9 mouse cellular contexts compared by ENCODE assay signal in the genomic region with DNA sequence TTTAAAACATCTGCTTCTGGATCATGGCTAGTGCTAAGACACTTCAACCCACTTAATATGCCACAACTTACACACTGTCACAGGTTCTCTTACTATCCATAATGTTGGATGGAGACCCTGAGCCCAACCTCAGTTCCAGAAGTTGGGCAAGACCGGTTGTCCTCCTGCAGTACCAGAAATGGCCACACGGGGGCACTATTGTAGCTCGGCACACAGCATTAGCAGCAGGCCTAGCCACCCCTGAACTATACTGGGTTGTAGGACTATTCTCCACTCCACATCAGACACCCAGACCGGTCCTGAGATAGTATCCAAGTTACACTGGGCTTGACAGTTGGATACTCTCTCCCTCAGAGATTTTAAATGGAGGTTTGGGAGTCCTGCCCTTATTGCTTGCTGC. TPM values are rescaled to one million over a fixed set of nuclear protein-coding genes. Genes with fewer than 3 reads are reported as not detected.
DNase-seq lines count a peak whose midpoint lies in the region; ATAC-seq and TF ChIP-seq lines count a peak whose summit lies in the region.
"Had no signal": no experiment of that assay in that cellular context is flagged by ENCODE, and none has a peak within 500 bp of the region (broad histone marks: within the 10 kb centered on the region; RNA-seq: fewer than 3 reads in every experiment).

No protein-coding gene starts in this region.

- ATAC-seq in embryonic facial prominence, embryonic 13.5 days (ENCODE audit: insufficient number of reproducible peaks, insufficient read depth, low FRiP score, low TSS enrichment, low read depth): peak; percentile 39; the same call in 1 of the 2 replicates
- ATAC-seq in limb, embryonic 12.5 days (ENCODE audit: insufficient number of reproducible peaks, insufficient read depth, low FRiP score, low TSS enrichment, low read depth): peak; percentile 48
- peak; percentile 79 for ATAC-seq in midbrain, embryonic 15.5 days (replicated peaks)
- ATAC-seq: Patski had no signal

- WGBS in embryonic facial prominence, embryonic 13.5 days: 1% methylated on average over 4 of the region's 4 CpGs
- 3% methylated on average over 4 of the region's 4 CpGs for WGBS in heart, adult 2 months
- WGBS in limb, embryonic 12.5 days: 2% methylated on average over 4 of the region's 4 CpGs
- 3% methylated on average over 4 of the region's 4 CpGs for WGBS in midbrain, embryonic 15.5 days
- WGBS in spleen, adult 2 months: 4% methylated on average over 4 of the region's 4 CpGs

- H3K4me3 ChIP-seq in embryonic facial prominence, embryonic 13.5 days: no peak overlapping the region
- H3K4me3 ChIP-seq in heart, adult 2 months: no peak overlapping the region
- H3K4me3 ChIP-seq in limb, embryonic 12.5 days (replicated peaks): no peak overlapping the region
- no peak overlapping the region for H3K4me3 ChIP-seq in midbrain, embryonic 15.5 days
- no peak overlapping the region for H3K4me3 ChIP-seq in spleen, adult 2 months (ENCODE audit: extremely low read depth, insufficient read depth, insufficient read length)

- TF ChIP-seq EP300 in heart, adult 2 months (IDR thresholded peaks at IDR 0.05; ENCODE audit: insufficient read depth, low read depth, low read length): peak; percentile 69; the same call in 1 of the 2 replicates

- DNase-seq in 3T3-L1 (ENCODE audit: low read depth, low spot score): peak; percentile 96
- DNase-seq in adrenal gland, postnatal 36 days: peak; percentile 82 to 84
- DNase-seq in heart, adult 2 months: peak; percentile 63 to 86
- peak; percentile 53 to 76 for DNase-seq in kidney, adult 8-10 months
- DNase-seq in spleen, adult 2 months (ENCODE audit: low read depth in 1 of 2, low spot score in 2 of 2): peak; percentile 15 to 58

- no peak overlapping the region for H3K27ac ChIP-seq in embryonic facial prominence, embryonic 13.5 days
- H3K27ac ChIP-seq in heart, adult 2 months: no peak overlapping the region
- no peak overlapping the region for H3K27ac ChIP-seq in limb, embryonic 12.5 days
- no peak overlapping the region for H3K27ac ChIP-seq in midbrain, embryonic 15.5 days
- no peak overlapping the region for H3K27ac ChIP-seq in spleen, adult 2 months (ENCODE audit: insufficient read depth, low read length)

- peaks cover 33% of the 10 kb centered on the region for H3K4me1 ChIP-seq in embryonic facial prominence, embryonic 13.5 days
- H3K4me1 ChIP-seq in heart, adult 2 months (ENCODE audit: control insufficient read depth, insufficient read depth, low read length): no peaks in the 10 kb centered on the region; the same call in 1 of the 2 replicates
- H3K4me1 ChIP-seq in limb, embryonic 12.5 days (replicated peaks): peaks cover 44% of the 10 kb centered on the region
- H3K4me1 ChIP-seq in midbrain, embryonic 15.5 days: peaks cover 15% of the 10 kb centered on the region
- H3K4me1 ChIP-seq in spleen, adult 2 months (ENCODE audit: control insufficient read depth, insufficient read depth, insufficient read length): no peaks in the 10 kb centered on the region

- peaks cover 3% of the 10 kb centered on the region; the same call in 1 of the 2 replicates for H3K27me3 ChIP-seq in embryonic facial prominence, embryonic 13.5 days
- H3K27me3 ChIP-seq in heart, adult 2 months (ENCODE audit: control insufficient read depth, insufficient read depth, low read length): no peaks in the 10 kb centered on the region; the same call in 1 of the 2 replicates
- peaks cover 9% of the 10 kb centered on the region; the same call in 1 of the 2 replicates for H3K27me3 ChIP-seq in limb, embryonic 12.5 days
- H3K27me3 ChIP-seq in midbrain, embryonic 15.5 days (replicated peaks): 0 out of 2 replicates have a peak, but pooled peaks cover 4% of the 10 kb centered on the region
- no peaks in the 10 kb centered on the region for H3K27me3 ChIP-seq in spleen, adult 2 months (ENCODE audit: control insufficient read depth, insufficient read depth, low read length)
- H3K27me3 ChIP-seq: Patski had no signal

- no peaks in the 10 kb centered on the region for H3K9me3 ChIP-seq in embryonic facial prominence, embryonic 13.5 days
- no peaks in the 10 kb centered on the region for H3K9me3 ChIP-seq in limb, embryonic 12.5 days
- no peaks in the 10 kb centered on the region for H3K9me3 ChIP-seq in midbrain, embryonic 15.5 days

- no peak overlapping the region for H3K9ac ChIP-seq in embryonic facial prominence, embryonic 13.5 days
- no peak overlapping the region for H3K9ac ChIP-seq in heart, adult 2 months (ENCODE audit: low read depth, low read length)
- no peak overlapping the region for H3K9ac ChIP-seq in limb, embryonic 12.5 days (replicated peaks)
- H3K9ac ChIP-seq in midbrain, embryonic 15.5 days: no peak overlapping the region

- H3K79me2 ChIP-seq in heart, adult 2 months (replicated peaks; ENCODE audit: control insufficient read depth, insufficient read depth, low read length): no peaks in the 10 kb centered on the region

- no peak for TF ChIP-seq POLR2A in heart, adult 2 months (IDR thresholded peaks at IDR 0.05; ENCODE audit: insufficient read depth, low read depth, low read length)
- TF ChIP-seq POLR2A in spleen, adult 2 months (IDR thresholded peaks at IDR 0.05; ENCODE audit: low read depth, low read length): no peak

- TF ChIP-seq CTCF in heart, adult 2 months (IDR thresholded peaks at IDR 0.05): no peak
- TF ChIP-seq CTCF in spleen, adult 2 months (IDR thresholded peaks at IDR 0.05; ENCODE audit: extremely low read depth, insufficient read depth, insufficient read length, insufficient replicate concordance): peak; percentile 92; the same call in 1 of the 2 replicates

- intact Hi-C loops in heart, adult 2 months (cut with DNase I): loop anchor here (1.0 to 5.0 kb wide), 3 partner anchors 62 to 333 kb away; no protein-coding TSS in a partner anchor

- no peak overlapping the region for H3K4me2 ChIP-seq in embryonic facial prominence, embryonic 13.5 days
- H3K4me2 ChIP-seq in limb, embryonic 12.5 days: no peak overlapping the region
- no peak overlapping the region for H3K4me2 ChIP-seq in midbrain, embryonic 15.5 days

- H3K36me3 ChIP-seq in embryonic facial prominence, embryonic 13.5 days: no peaks in the 10 kb centered on the region
- no peaks in the 10 kb centered on the region for H3K36me3 ChIP-seq in heart, adult 2 months (ENCODE audit: control insufficient read depth, insufficient read depth, low read length)
- no peaks in the 10 kb centered on the region for H3K36me3 ChIP-seq in limb, embryonic 12.5 days
- H3K36me3 ChIP-seq in midbrain, embryonic 15.5 days (replicated peaks): no peaks in the 10 kb centered on the region
- H3K36me3 ChIP-seq in spleen, adult 2 months (ENCODE audit: control insufficient read depth, insufficient read depth, low read length): no peaks in the 10 kb centered on the region

RNA-seq across cellular contexts. Expression of gene Crocc2, which starts 5.9 kb away (rescaled TPM):
- total RNA-seq in adrenal gland, postnatal 36 days (2021): under 1 TPM in 1 of 2 experiments, not detected in 1; 0.03 TPM
- polyA plus RNA-seq in embryonic facial prominence, embryonic 13.5 days (2015; fragmentation: Nextera tagmentation; extraction: Ambion mirVana): 0.04 and 0.08 TPM in 2 replicates
- under 1 TPM in 1 of 2 experiments, not detected in 1; 0.09 TPM for total RNA-seq in heart, adult 2 months (2021)
- polyA plus RNA-seq in heart, adult 2 months (2012; rRNA removed): 0.20 and 0.35 TPM in 2 replicates
- polyA plus RNA-seq in limb, embryonic 12.5 days (2016; fragmentation: Nextera tagmentation; extraction: Ambion mirVana): 0.27 and 0.33 TPM in 2 replicates
- 0.52 and 0.54 TPM in 2 replicates for polyA plus RNA-seq in midbrain, embryonic 15.5 days (2015; fragmentation: Nextera tagmentation; extraction: Ambion mirVana)
- 0.08 and 0.16 TPM in 2 replicates for polyA plus RNA-seq in spleen, adult 2 months (2012; rRNA removed)

RNA-seq across cellular contexts. Expression of gene 2310007B03Rik, which starts 13.7 kb away (rescaled TPM):
- total RNA-seq in adrenal gland, postnatal 36 days (2021): not detected
- 1.3 and 1.4 TPM in 2 replicates for polyA plus RNA-seq in embryonic facial prominence, embryonic 13.5 days (2015; fragmentation: Nextera tagmentation; extraction: Ambion mirVana)
- not detected for total RNA-seq in heart, adult 2 months (2021)
- polyA plus RNA-seq in heart, adult 2 months (2012; rRNA removed): 0.82 TPM in 1 of 2 replicates, not detected in the other
- polyA plus RNA-seq in limb, embryonic 12.5 days (2016; fragmentation: Nextera tagmentation; extraction: Ambion mirVana): 0.10 and 0.18 TPM in 2 replicates
- polyA plus RNA-seq in midbrain, embryonic 15.5 days (2015; fragmentation: Nextera tagmentation; extraction: Ambion mirVana): 0.14 and 0.32 TPM in 2 replicates
- not detected in 2 replicates for polyA plus RNA-seq in spleen, adult 2 months (2012; rRNA removed)
- polyA plus RNA-seq: Patski had no signal

RNA-seq across cellular contexts. Expression of gene Agxt, which starts 39.4 kb away (rescaled TPM):
- not detected for total RNA-seq in adrenal gland, postnatal 36 days (2021)
- polyA plus RNA-seq in embryonic facial prominence, embryonic 13.5 days (2015; fragmentation: Nextera tagmentation; extraction: Ambion mirVana): 0.25 TPM in 1 of 2 replicates, not detected in the other
- not detected for total RNA-seq in heart, adult 2 months (2021)
- polyA plus RNA-seq in heart, adult 2 months (2012; rRNA removed): 0.23 TPM in 1 of 2 replicates, not detected in the other
- polyA plus RNA-seq in limb, embryonic 12.5 days (2016; fragmentation: Nextera tagmentation; extraction: Ambion mirVana): not detected in 2 replicates
- not detected in 2 replicates for polyA plus RNA-seq in midbrain, embryonic 15.5 days (2015; fragmentation: Nextera tagmentation; extraction: Ambion mirVana)
- not detected in 2 replicates for polyA plus RNA-seq in spleen, adult 2 months (2012; rRNA removed)
- polyA plus RNA-seq: Patski had no signal

Comparison
In these comparisons a context has a peak if more than half of its experiments do, and no peak if none do; other contexts are left out.
1. DNase-seq: peak in every context shown above with its lines; median percentile 96 in 3T3-L1; 83 in adrenal gland, postnatal 36 days; 74 in heart, adult 2 months; 64 in kidney, adult 8-10 months; 36 in spleen, adult 2 months.